Mouse (Mus musculus) T-helper 1 cell (primary cell): ENCODE data around the gene Ly6g6f.

Experiments
- in situ Hi-C: fragments of 300-600 bp; cut with MboI, MseI; formaldehyde crosslinking; loops from one replicate; pipeline ENCODE4 v1.15.1; 2025; ENCODE audit warnings: high pct_unique_total_duplicates

Gene Ly6g6f

GRCm38 (mm10) chr17:35080248-35080647 lies 5.2 kb downstream of the Ly6g6f start:
- in situ Hi-C loops, result no loop called here

- in situ Hi-C loops, result no loop called here
Measured at GRCm38 (mm10) chr17:35079778-35080177, 5.6 kb downstream of the Ly6g6f start.

- in situ Hi-C loops, result no loop called here
Measured at GRCm38 (mm10) chr17:35077786-35078233, 7.6 kb downstream of the Ly6g6f start, which contains the start of gene Ly6g6d. Gene Ly6g6d, minus strand, starts transcription at chr17:35078065.

GRCm38 (mm10) chr17:35077285-35077684 lies 8.1 kb downstream of the Ly6g6f start:
- in situ Hi-C loops, result no loop called here

- in situ Hi-C loops, result no loop called here
Measured at GRCm38 (mm10) chr17:35076507-35077176, 8.8 kb downstream of the Ly6g6f start, which contains the start of gene Ly6g6e. Gene Ly6g6e, plus strand, starts transcription at chr17:35076902.

- in situ Hi-C loops, result no loop called here
Measured at GRCm38 (mm10) chr17:35074097-35074496, 11.3 kb downstream of the Ly6g6f start.

- in situ Hi-C loops, result no loop called here
Measured at GRCm38 (mm10) chr17:35071454-35071853, 14.0 kb downstream of the Ly6g6f start.

- in situ Hi-C loops, result no loop called here
Measured at GRCm38 (mm10) chr17:35070556-35071229, 14.7 kb downstream of the Ly6g6f start.

- in situ Hi-C loops, result no loop called here
Measured at GRCm38 (mm10) chr17:35068213-35068914, 17.0 kb downstream of the Ly6g6f start.

- in situ Hi-C loops, result no loop called here
Measured at GRCm38 (mm10) chr17:35066084-35066483, 19.3 kb downstream of the Ly6g6f start, which contains the start of gene Mpig6b. Gene Mpig6b, minus strand, starts transcription at chr17:35066184.

GRCm38 (mm10) chr17:35064951-35065947 lies 20.2 kb downstream of the Ly6g6f start, which contains the start of gene Ly6g6c:
Gene Ly6g6c, plus strand, starts transcription at chr17:35065388.
- in situ Hi-C loops, result loop anchor here (5.0 kb wide), 1 partner anchor 43 kb away; no protein-coding TSS in a partner anchor

- in situ Hi-C loops, result loop anchor here (5.0 kb wide), 1 partner anchor 42 kb away; no protein-coding TSS in a partner anchor
Measured at GRCm38 (mm10) chr17:35064378-35064877, 21.0 kb downstream of the Ly6g6f start.

- in situ Hi-C loops, result loop anchor here (5.0 kb wide), 1 partner anchor 41 kb away; no protein-coding TSS in a partner anchor
Measured at GRCm38 (mm10) chr17:35063466-35063865, 21.9 kb downstream of the Ly6g6f start.

- in situ Hi-C loops, result loop anchor here (5.0 kb wide), 1 partner anchor 39 kb away; no protein-coding TSS in a partner anchor
Measured at GRCm38 (mm10) chr17:35061299-35061698, 24.1 kb downstream of the Ly6g6f start.

GRCm38 (mm10) chr17:35060737-35061297 lies 24.6 kb downstream of the Ly6g6f start:
- in situ Hi-C loops, result loop anchor here (5.0 kb wide), 1 partner anchor 39 kb away; no protein-coding TSS in a partner anchor

- in situ Hi-C loops, result loop anchor here (5.0 kb wide), 1 partner anchor 38 kb away; no protein-coding TSS in a partner anchor
Measured at GRCm38 (mm10) chr17:35060071-35060470, 25.3 kb downstream of the Ly6g6f start.

- in situ Hi-C loops, result no loop called here
Measured at GRCm38 (mm10) chr17:35058911-35059892, 26.2 kb downstream of the Ly6g6f start, which contains the start of gene Ddah2. Gene Ddah2, plus strand, starts transcription at chr17:35059035.

- in situ Hi-C loops, result no loop called here
Measured at GRCm38 (mm10) chr17:35058316-35058715, 27.1 kb downstream of the Ly6g6f start.

- in situ Hi-C loops, result no loop called here
Measured at GRCm38 (mm10) chr17:35057090-35057489, 28.3 kb downstream of the Ly6g6f start.
